Mouse (Mus musculus) MEL-GATA-1-ER (cell line): ENCODE measurements around the gene Tbc1d22a.

Experiments
- DNase-seq: peaks from one replicate; pipeline ENCODE4 v3.0.0-alpha.2; 2012; ENCODE audit warnings: low read depth; ENCODE audit errors: extremely low read depth

Tbc1d22a gene

DNA sequence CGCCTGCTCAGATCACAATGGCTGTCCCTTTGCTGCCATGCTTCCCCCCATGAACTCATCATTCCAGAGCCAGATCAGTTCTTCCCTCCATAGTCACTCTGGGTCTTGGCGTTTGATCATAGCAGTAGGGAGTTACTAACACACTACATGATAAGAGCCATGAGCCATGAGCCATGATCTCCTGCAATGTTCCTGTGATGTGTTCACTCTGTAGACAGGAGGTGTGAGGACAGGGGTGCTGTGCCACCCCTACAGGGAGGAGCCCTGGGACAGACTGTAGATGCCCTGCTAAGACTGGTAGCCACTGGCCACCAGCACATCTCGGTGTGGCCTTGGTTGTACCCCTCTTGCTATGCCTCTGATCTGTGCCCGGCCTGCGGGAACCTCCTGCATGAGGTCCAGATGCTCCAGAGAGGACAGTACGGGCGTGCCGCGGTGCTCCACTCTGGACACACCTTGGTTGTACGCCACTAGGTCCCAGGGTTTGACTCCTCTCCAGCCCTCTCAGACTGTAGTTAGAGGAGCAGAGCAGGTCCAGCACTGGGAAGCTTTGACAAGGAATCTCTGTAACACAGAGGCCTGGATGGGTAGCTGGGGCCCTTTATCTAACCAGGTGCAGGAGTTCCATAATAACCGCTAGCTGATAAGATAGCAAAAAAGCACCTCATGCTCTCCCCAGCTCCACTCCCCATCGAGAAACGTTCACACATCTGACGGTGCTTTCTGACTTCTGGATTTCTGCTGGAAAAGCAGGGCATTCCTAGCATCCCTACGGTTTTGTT lies 224.9 kb downstream of the Tbc1d22a start:
- no peak for DNase-seq

- no peak for DNase-seq
Measured at GRCm38 (mm10) chr15:86444271-86444670, 230.0 kb downstream of the Tbc1d22a start.

GRCm38 (mm10) chr15:86446064-86446463 lies 231.8 kb downstream of the Tbc1d22a start:
- DNase-seq: no peak

GRCm38 (mm10) chr15:86447251-86447650 lies 233.0 kb downstream of the Tbc1d22a start:
- DNase-seq: no peak

DNA sequence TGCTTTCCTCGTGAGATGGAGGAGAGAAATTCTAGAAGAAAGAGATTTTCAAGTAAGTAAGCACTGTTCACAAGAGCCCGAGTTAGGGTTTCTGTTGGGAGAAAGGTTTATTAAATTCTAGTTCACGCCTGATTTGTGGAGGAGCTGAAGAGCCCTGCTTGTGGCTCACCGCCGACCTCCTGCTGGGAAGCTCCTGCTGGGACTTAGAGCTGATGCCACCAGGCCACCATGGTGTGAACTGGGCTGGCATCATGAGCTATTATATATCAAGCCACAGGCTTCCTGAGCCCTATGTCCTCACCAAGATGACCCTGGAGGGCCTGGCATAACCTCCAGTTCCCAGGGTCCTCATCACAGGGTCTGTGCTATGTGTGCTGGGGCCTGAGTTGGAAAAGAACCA lies 235.0 kb downstream of the Tbc1d22a start:
- no peak for DNase-seq

DNA sequence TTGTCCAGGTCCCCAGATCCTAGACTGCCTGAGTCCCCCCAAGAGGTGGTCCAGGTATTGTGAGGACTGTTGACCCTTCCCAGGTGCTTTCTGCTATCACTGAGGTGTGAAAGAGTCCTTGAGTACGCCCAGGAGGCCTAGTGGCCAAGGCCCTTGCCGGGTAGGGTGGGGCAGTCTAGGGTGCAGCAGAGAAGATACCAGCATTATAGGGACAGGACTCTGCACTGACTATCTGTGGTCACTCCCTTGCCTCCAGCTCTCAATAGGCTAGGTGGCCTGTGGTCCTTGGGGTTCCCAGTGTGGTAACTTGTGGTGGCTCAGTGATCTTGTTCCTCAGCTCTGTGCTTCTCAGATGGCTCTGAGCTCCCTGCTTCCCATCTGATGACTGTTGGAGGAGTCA lies 235.5 kb downstream of the Tbc1d22a start:
- DNase-seq: no peak

DNA sequence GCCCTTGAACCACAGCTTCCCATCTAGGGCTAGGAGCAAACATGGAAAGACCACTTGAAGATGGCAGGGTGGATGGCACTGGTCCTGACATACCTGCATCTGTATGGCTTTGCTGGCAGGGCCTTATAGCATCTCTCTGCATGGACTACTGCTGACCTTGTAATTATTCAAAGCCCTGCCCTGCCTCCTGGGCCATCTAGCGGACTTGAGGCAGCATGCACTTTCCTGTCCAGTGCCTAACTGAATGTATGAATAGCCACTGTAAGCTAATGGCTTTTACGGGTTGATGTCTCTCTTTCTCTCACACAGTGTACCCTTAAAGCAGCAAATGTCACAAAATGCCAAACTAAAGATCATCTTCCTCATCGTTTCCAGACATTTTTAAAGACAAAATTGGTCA lies 245.2 kb downstream of the Tbc1d22a start:
- no peak for DNase-seq

DNA sequence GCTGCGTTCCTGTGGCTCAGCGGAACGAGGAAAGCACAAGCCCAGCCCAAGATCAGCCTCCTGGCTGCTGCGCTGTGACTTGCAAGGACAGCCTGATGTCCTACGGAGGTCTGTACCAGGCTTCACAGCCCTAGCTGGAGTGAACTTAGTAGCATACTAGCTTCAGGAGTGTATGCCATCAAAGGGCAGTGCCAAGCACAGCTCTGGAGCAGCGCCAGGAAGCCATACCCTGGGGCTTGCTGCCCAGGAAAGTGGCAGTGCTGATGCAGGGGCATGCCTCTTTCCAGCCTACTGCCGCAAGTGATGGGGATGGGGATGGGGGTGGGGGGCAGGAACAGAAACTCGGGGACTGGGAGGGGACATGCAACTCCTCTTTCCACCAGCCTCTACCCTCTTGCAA lies 248.4 kb downstream of the Tbc1d22a start:
- DNase-seq: no peak

DNA sequence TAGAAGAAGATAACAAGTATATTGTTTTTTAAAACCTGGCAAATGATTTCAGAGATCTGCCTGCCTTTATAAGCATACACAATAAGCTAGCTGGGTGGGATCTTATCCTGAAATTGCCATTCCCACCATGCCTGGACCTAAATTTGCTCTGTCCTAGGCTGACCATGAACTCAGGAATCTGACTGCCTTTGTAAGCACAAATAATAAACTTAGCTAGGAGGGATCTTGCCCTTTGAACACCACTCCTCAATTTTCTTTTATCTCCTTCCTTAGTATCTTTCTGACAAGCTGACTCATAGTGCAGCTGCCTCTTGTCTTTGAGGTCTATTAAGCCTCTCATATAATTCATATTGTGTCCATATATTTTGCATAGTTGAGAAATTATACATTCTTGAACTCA lies 253.8 kb downstream of the Tbc1d22a start:
- DNase-seq: no peak

- DNase-seq: no peak
Measured at GRCm38 (mm10) chr15:86471136-86471535, 256.9 kb downstream of the Tbc1d22a start.

DNA sequence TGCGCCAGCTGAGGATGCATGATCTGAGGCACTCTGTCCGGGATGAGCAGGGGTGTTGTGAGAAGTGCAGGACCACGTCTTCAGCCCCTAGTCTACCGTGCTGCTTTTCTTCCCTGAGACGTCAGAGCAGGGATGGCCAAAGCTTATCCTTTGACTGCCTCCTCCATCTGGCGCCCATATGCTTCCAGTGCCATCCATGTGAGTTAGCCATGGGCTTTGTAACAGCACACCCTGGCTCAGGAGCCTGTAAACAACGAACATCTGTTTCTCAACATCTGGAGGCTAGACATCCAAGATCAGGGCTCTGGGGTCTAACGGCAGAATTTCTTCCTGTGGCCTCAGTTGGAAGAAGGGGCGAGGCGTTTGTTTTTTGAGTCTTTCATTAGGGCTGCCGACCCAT lies 259.2 kb downstream of the Tbc1d22a start:
- no peak for DNase-seq

DNA sequence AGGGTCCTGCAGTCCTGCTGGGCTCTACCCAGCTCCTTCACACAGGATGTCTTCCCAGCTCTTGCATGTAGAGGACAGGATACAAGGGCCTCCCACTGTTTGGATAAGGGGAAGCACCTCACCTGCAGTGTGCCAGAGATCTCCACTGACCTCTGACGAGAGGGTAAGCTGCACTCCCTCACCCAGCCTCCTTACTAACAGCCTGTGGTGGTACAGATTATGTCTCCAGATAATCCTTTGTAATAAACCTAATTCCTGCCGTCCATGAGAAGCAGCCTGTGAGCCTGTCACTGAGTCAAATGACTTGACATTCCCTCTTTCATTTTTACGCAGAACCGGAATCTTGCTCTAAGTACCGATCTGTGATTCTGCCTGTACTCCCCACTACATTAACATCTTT lies 260.7 kb downstream of the Tbc1d22a start:
- DNase-seq: no peak

GRCm38 (mm10) chr15:86476483-86476882 lies 262.2 kb downstream of the Tbc1d22a start:
- no peak for DNase-seq

GRCm38 (mm10) chr15:86477032-86477431 lies 262.8 kb downstream of the Tbc1d22a start:
- DNase-seq: no peak

DNA sequence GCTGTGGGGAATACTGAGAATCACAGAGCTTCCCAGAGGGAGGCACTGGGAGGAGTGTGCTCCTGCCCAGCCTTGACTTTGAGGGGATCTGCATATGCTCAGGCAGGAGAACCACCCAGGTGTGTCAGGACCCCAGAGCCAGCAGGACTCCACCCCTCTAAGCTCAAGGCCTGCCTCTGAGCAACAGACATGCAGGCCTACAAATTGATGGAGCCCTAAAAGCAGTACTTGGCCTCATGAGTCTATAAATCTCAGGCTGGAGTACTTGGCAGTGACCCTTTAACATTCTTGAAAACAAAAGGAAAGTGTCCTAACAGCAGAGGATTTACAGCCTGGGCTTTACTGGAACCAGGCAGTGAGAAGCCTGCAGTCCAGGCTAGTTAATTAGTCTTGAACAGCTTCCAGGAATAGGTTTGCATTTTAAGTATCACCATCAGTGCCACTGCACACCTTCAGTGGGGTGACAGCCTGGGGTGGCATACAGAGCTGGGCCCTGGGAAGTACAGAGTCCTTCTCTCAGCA lies 263.3 kb downstream of the Tbc1d22a start:
- DNase-seq: no peak

- no peak for DNase-seq
Measured at GRCm38 (mm10) chr15:86478685-86479502, 264.6 kb downstream of the Tbc1d22a start.

DNA sequence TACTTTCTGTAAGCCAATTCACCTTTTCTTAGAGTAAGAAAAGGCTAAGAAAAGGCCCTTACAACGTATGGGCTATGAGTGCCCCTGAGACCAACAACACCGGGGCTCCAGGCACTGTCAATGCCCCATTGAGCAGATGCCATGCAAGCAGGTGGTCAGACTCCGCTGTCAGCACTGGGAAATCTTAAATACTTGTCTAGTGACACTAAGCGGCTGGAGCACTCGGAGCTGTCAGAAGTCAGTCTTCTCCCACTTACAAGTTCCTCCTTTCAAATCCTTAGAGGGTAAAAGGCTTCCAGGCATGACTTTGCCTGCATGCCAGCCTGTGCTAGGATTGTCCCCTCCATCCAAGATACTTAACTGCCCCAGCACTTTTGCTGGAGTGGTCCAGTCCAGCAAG lies 268.1 kb downstream of the Tbc1d22a start:
- no peak for DNase-seq

DNA sequence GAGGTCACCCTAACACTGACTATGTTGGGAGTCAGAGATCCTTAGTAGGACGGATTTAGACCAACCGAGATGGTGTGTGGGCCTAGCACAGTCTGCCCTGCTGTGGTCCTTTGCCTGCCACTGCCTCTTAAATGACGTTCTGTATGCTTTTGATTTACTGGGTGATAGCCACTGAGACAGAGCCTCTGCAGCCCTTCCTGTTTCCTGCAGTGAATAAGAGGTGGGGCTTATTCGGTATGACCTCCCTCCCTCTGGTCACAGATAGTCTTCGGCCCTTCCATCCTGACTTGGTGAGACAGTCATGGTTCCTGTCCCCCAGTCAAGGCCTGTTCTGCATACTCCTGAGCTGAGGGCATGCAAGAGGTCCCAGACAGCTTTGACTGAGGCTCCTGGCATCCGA lies 271.6 kb downstream of the Tbc1d22a start:
- no peak for DNase-seq

DNA sequence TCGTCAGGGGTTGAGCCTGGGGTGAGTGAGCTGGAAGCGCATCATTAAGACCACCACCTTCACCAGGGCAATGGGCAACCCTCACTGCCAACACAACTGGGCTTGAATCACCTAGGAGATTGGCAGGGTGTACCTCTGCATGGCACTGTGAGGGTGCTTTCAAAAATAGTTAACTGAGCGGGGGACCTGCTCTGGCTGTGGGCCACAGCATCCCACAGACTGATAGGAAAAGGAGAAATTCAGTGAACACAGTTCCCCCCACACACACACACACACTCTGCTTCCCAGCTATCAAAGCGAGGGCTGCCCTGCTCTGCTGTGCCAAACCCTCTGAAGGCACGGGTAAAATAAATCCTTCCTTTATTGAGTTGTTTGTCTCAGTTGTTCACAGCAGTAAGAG lies 273.1 kb downstream of the Tbc1d22a start:
- DNase-seq: no peak

DNA sequence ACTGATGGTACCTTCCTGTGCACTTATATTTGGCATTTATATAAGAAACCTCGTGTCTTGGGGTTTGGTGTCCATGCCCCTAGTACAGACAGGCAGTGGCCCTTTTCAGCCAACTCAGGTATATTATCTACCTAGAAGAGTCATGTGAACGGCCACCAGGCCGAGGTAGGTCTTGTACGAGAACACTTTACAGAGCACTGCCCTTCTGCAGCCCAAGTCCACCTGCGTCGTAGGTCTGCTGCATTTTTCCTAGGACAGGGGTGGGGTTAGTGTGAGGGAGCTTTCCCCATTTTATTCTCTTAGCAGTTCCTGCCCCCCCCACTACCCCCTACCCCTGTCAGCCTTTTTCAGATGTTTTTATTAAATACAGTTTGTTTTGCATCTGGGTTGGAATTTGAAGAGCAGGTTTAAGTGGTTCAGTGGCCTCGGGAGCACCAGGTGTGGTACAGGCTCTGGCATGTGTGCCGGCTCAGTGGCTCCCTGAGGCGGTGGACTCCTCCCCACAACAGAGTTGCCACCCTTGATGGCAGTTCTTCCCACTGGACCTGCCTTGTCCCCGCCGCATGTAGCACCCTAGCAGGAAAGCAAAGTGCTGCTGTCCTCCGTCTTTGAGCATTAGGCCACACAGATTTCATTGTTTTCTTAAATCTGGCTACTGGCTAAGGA lies 277.3 kb downstream of the Tbc1d22a start:
- DNase-seq: no peak

DNA sequence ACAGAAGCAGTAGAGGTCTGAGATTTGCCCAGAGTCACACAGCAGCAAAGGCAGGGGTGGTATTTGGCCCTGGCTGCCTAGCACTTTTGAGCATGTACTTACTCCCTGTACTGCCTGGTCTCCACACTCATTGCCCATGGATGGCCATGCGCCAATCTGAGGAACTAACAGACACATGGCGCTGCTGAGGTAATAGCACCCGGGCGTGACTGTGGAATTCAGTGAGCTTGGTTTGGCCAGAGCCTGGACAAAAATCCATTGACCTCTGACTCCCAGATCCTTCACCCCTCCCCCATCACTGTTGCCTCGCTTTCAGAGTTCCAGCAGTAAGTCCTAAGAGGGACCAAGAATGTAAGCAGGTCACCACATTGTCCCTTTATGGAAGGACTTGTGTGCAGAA lies 278.4 kb downstream of the Tbc1d22a start:
- no peak for DNase-seq

GRCm38 (mm10) chr15:86496209-86496608 lies 281.9 kb downstream of the Tbc1d22a start:
- no peak for DNase-seq
